Mouse (Mus musculus) granulocyte monocyte progenitor cell, adult 5-6 weeks (primary cell): Measurements from ENCODE around the gene Pdzd2. TPM values are rescaled to one million over a fixed set of nuclear protein-coding genes. Genes with fewer than 3 reads are reported as not detected.

Source experiments
- ATAC-seq: replicated peaks from 2 replicates; pipeline ENCODE4 v1.8.0; 2016; ENCODE audit warnings: mild to moderate bottlenecking, moderate TSS enrichment, inconsistent platforms; ENCODE audit not compliant: poor library complexity, severe bottlenecking
- total RNA-seq, 2 experiments: library from RNA; stranded (forward) in 1 of 2; stranded (reverse) in 1 of 2; fragments of 200-712, 200-1000 nt in 1 of 2; fragments of >200 nt in 1 of 2; fragmentation: Nextera tagmentation in 1 of 2; gene quantifications; 2 replicates each; pipeline ENCODE4 v1.2.3; 2014 to 2017

The Pdzd2 gene
- total RNA-seq, 2 experiments from 2014 or later = 0.13 to 0.15 TPM

GRCm38 (mm10) chr15:12419446-12419845 lies 320.3 kb downstream of the Pdzd2 start:
- ATAC-seq = no peak

- no peak for ATAC-seq
Measured at GRCm38 (mm10) chr15:12415536-12416200, 324.1 kb downstream of the Pdzd2 start.

GRCm38 (mm10) chr15:12414696-12415095 lies 325.0 kb downstream of the Pdzd2 start:
- no peak for ATAC-seq

- no peak for ATAC-seq
Measured at GRCm38 (mm10) chr15:12408205-12408604, 331.5 kb downstream of the Pdzd2 start.

GRCm38 (mm10) chr15:12405592-12405991 lies 334.1 kb downstream of the Pdzd2 start:
- ATAC-seq = no peak

- ATAC-seq = no peak
Measured at GRCm38 (mm10) chr15:12397032-12397431, 342.7 kb downstream of the Pdzd2 start.

- ATAC-seq = no peak
Measured at GRCm38 (mm10) chr15:12394758-12395157, 345.0 kb downstream of the Pdzd2 start.

GRCm38 (mm10) chr15:12388726-12389489 lies 350.8 kb downstream of the Pdzd2 start:
- no peak for ATAC-seq

GRCm38 (mm10) chr15:12384679-12385078 lies 355.0 kb downstream of the Pdzd2 start:
- no peak for ATAC-seq

GRCm38 (mm10) chr15:12380548-12380947 lies 359.2 kb downstream of the Pdzd2 start:
- ATAC-seq = peak; percentile 58

- ATAC-seq = no peak
Measured at GRCm38 (mm10) chr15:12380057-12380456, 359.7 kb downstream of the Pdzd2 start.

- ATAC-seq = peak; percentile 54
Measured at GRCm38 (mm10) chr15:12377800-12378199, 361.9 kb downstream of the Pdzd2 start.

GRCm38 (mm10) chr15:12376491-12377069 lies 363.1 kb downstream of the Pdzd2 start:
- peak; percentile 14; the same call in 1 of the 2 replicates for ATAC-seq

- peak; percentile 71 for ATAC-seq
Measured at GRCm38 (mm10) chr15:12375641-12376311, 363.9 kb downstream of the Pdzd2 start.

- ATAC-seq = no peak
Measured at GRCm38 (mm10) chr15:12374916-12375315, 364.8 kb downstream of the Pdzd2 start.

- no peak for ATAC-seq
Measured at GRCm38 (mm10) chr15:12373918-12374317, 365.8 kb downstream of the Pdzd2 start.

- ATAC-seq = no peak
Measured at GRCm38 (mm10) chr15:12373496-12373895, 366.2 kb downstream of the Pdzd2 start.

GRCm38 (mm10) chr15:12371183-12371582 lies 368.5 kb downstream of the Pdzd2 start:
- peak; percentile 58 for ATAC-seq

GRCm38 (mm10) chr15:12370096-12370495 lies 369.6 kb downstream of the Pdzd2 start:
- ATAC-seq = no peak

GRCm38 (mm10) chr15:12368850-12369249 lies 370.9 kb downstream of the Pdzd2 start:
- no peak for ATAC-seq

GRCm38 (mm10) chr15:12368357-12368756 lies 371.4 kb downstream of the Pdzd2 start:
- ATAC-seq = no peak
